Mouse (Mus musculus) ES-Bruce4 (cell line): ENCODE measurements around the gene Slc7a6. TPM values are rescaled to one million over a fixed set of nuclear protein-coding genes. Genes with fewer than 3 reads are reported as not detected.
A peak's percentile ranks its signal among the peaks of the same experiment; 100 is the strongest.

Experiments
- H3K27ac ChIP-seq: 2 replicates; pipeline ENCODE4 v1.5.1; 2012; ENCODE audit warnings: low read length, inconsistent platforms; ENCODE audit not compliant: insufficient read depth
- H3K27me3 ChIP-seq: 2 replicates; pipeline ENCODE4 v1.6.1; 2012; ENCODE audit warnings: mild to moderate bottlenecking, low read length, inconsistent platforms; ENCODE audit not compliant: control insufficient read depth, poor library complexity, insufficient read depth, severe bottlenecking
- H3K36me3 ChIP-seq: 2 replicates; pipeline ENCODE4 v1.6.1; 2012; ENCODE audit warnings: inconsistent platforms, mild to moderate bottlenecking, low read length, moderate library complexity; ENCODE audit not compliant: control insufficient read depth, poor library complexity, insufficient read depth, severe bottlenecking
- H3K4me1 ChIP-seq: one replicate; pipeline ENCODE4 v1.8.1; 2011; ENCODE audit warnings: low read length; ENCODE audit not compliant: control insufficient read depth, insufficient read depth
- H3K4me3 ChIP-seq: 2 replicates; pipeline ENCODE4 v1.5.1; 2011; ENCODE audit warnings: low read depth, mild to moderate bottlenecking, low read length
- H3K9ac ChIP-seq: 2 replicates; pipeline ENCODE4 v1.6.1; 2012; ENCODE audit warnings: low read depth, mild to moderate bottlenecking, inconsistent platforms; ENCODE audit not compliant: poor library complexity, severe bottlenecking
- H3K9me3 ChIP-seq: replicated peaks from 2 replicates; pipeline ENCODE4 v1.6.1; 2012; ENCODE audit warnings: mild to moderate bottlenecking, low read length, inconsistent platforms; ENCODE audit not compliant: control insufficient read depth, poor library complexity, insufficient read depth, severe bottlenecking
- CTCF ChIP-seq: IDR thresholded peaks from one replicate; pipeline ENCODE4 v1.8.1; 2011; ENCODE audit warnings: low read depth, low read length
- EP300 ChIP-seq: IDR thresholded peaks from 2 replicates; pipeline ENCODE4 v1.6.1; 2011; ENCODE audit warnings: low read depth, low read length; ENCODE audit not compliant: insufficient read depth
- POLR2A ChIP-seq: IDR thresholded peaks from one replicate; pipeline ENCODE4 v1.8.1; 2011; ENCODE audit warnings: low read length; ENCODE audit not compliant: insufficient read depth
- polyA plus RNA-seq: library from polyadenylated mRNA; stranded (reverse); fragments of >200 nt; gene quantifications from 2 replicates; pipeline ENCODE4 v1.2.4, GENCODE M21; 2011; ENCODE audit warnings: low read depth; ENCODE audit not compliant: missing spikeins, insufficient read depth, insufficient read length

Slc7a6 gene
- polyA plus RNA-seq, 1 experiment = 82.1 TPM

DNA sequence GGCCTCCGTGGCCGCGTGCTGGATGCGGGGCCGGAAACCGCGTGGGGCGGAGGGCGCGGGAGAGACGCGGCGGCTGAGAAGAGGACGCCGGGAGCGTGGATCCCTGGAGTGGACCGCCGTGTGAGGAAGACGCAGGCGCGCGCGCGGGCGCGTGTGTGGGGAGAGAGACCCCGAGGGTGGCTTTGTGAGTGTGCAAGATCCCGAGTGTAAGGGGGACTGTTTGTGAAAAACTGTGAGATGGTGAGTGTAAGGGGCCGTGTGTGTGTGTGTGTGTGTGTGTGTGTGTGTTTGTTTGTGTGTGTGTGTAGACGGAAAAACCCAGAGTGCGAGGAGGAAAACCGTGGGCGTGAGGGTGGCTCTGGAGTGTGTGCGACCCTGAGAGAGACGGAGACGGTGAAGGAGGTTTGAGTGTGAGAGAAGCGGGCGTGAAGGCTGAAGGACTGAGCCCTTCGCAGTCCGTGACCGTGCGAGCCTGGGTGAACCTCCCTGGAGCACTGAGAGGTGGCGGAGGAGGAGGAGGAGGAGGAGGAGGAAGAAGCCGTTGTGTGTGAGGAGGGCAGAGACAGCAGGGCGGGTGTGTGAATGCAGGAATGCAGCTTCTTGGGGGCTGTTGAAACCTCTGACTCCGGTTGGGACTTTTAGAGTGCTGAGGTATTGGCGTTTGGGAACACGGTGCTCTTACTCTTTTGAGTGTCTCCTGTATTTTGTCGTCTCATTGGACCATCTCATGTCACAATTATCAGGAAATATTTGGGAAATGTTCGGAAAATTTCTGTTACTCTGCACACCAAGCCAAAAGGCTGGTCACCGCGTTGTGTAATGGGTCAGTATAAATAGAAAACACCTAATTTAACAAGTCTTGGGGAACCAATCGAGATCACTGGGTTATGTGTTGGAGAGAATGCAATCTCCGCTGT is 618 bp downstream of the Slc7a6 start:
- Histone ChIP-seq H3K9ac (peak overlapping the region; percentile 84), H3K27me3 (0 out of 2 replicates have a peak, but pooled peaks cover 2% of the 10 kb centered on the region), H3K4me3 (peak overlapping the region; percentile 86), H3K36me3 (no peaks in the 10 kb centered on the region; the same call in 1 of the 2 replicates), H3K4me1 (peaks cover 2% of the 10 kb centered on the region), H3K9me3 (no peaks in the 10 kb centered on the region), H3K27ac (0 out of 2 replicates have a peak overlapping the region, but pooled peaks have one; percentile 7)
- no peak for TF ChIP-seq CTCF
- TF ChIP-seq EP300 = no peak
- no peak for TF ChIP-seq POLR2A

DNA sequence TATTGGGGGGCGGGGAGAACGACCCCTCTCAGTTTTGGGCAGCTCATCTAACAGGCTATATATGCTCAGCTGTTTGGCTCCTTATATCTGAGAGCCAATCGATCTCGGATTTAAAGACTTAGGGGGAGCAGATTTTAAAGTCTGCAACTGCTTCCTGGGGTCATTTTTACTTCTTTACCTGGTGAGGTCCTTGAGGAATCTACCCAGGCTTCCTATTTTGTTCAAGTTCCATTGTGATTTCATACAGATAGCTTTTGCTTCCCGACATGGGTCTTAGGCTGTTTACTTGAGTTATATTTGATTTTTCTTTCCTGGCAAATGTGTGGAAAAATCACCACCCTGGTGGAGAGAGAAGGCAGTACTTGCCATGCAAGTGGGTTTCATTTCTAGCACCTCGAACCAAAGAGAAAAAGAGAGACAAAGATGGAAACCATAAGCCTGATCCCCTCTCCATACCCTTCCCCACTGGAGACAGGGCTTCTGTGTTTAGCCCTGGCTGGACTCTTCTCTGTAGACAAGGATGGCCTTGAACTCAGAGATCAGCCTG is 1.4 kb downstream of the Slc7a6 start:
- TF ChIP-seq CTCF (no peak), POLR2A (no peak), EP300 (no peak)
- Histone ChIP-seq H3K9me3 (no peaks in the 10 kb centered on the region), H3K27me3 (0 out of 2 replicates have a peak, but pooled peaks cover 2% of the 10 kb centered on the region), H3K4me1 (peaks cover 2% of the 10 kb centered on the region), H3K9ac (peak overlapping the region; percentile 84), H3K36me3 (no peaks in the 10 kb centered on the region), H3K27ac (no peak overlapping the region), H3K4me3 (0 out of 2 replicates have a peak overlapping the region, but pooled peaks have one; percentile 20)

DNA sequence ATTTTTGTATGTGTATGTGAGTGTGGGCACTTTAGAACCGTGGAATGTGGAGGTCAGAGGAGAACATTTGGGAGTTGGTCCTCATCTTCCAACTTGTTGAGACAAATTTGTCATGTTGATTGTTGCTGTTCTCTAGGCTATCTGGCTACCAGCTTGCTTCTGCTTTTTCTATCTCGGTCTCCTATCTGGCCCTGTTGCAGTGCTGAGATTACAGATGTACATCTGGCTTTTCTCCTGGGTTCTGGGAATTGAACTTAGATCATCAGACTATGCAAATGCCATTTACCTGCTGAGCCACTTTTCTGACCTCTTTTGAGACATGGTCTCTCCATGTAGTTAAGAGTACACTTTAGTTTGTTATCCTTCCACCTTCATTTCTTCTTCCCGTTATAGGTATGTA is 4.9 kb downstream of the Slc7a6 start:
- Histone ChIP-seq H3K9me3 (no peaks in the 10 kb centered on the region), H3K36me3 (no peaks in the 10 kb centered on the region), H3K9ac (no peak overlapping the region), H3K27me3 (0 out of 2 replicates have a peak, but pooled peaks cover 2% of the 10 kb centered on the region), H3K4me3 (no peak overlapping the region), H3K27ac (no peak overlapping the region), H3K4me1 (peaks cover 2% of the 10 kb centered on the region)
- TF ChIP-seq EP300 = no peak
- TF ChIP-seq CTCF = no peak
- no peak for TF ChIP-seq POLR2A

DNA sequence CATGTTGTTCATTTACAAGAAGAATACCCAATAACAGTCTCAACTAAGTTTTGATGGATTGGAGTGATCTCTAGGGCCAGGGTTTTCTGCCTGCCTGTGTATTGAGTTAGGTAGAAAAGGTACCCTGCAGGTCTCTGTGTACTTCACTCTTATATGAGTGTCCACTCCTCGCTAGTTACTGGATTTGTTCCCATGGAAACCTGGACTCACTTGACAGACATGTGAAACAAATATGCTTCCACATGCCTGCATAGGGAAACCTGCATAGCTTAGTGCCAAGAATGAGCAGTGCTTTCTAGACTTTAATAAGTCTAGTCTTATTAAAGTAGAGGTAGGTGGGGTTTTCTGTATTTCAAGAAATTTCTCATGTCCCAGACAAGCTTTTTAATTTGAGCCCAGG is 8.2 kb downstream of the Slc7a6 start:
- H3K4me3 ChIP-seq = no peak overlapping the region
- TF ChIP-seq EP300 = no peak
- TF ChIP-seq POLR2A = no peak
- TF ChIP-seq CTCF = no peak
- H3K9ac ChIP-seq = no peak overlapping the region
- no peaks in the 10 kb centered on the region for H3K4me1 ChIP-seq
- peaks cover 6% of the 10 kb centered on the region for H3K36me3 ChIP-seq
- H3K9me3 ChIP-seq = no peaks in the 10 kb centered on the region
- H3K27me3 ChIP-seq = no peaks in the 10 kb centered on the region
- H3K27ac ChIP-seq = no peak overlapping the region

DNA sequence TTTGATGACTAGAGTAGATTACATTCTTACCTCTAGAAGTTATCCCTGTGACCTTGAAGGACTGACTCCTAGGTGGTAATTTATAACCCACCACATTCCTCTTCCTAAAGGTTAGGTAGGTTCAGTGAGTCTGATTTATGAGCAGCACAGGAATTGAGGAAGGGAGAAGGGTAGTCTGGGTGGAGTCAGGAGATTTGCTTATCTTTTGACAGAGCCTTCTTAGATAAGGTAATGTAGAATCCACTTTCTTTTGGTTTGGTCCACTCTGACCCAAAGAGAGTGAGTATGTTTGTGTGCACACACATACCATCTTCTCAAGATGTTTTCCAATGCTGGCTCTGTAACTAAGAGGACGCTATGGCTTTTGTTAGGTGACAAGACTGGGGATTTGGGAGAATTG is 8.9 kb downstream of the Slc7a6 start:
- H3K4me1 ChIP-seq = no peaks in the 10 kb centered on the region
- no peak overlapping the region for H3K27ac ChIP-seq
- H3K36me3 ChIP-seq = peaks cover 6% of the 10 kb centered on the region
- no peak for TF ChIP-seq EP300
- TF ChIP-seq POLR2A = no peak
- no peak for TF ChIP-seq CTCF
- H3K4me3 ChIP-seq = no peak overlapping the region
- no peak overlapping the region for H3K9ac ChIP-seq
- no peaks in the 10 kb centered on the region for H3K27me3 ChIP-seq
- H3K9me3 ChIP-seq = no peaks in the 10 kb centered on the region

DNA sequence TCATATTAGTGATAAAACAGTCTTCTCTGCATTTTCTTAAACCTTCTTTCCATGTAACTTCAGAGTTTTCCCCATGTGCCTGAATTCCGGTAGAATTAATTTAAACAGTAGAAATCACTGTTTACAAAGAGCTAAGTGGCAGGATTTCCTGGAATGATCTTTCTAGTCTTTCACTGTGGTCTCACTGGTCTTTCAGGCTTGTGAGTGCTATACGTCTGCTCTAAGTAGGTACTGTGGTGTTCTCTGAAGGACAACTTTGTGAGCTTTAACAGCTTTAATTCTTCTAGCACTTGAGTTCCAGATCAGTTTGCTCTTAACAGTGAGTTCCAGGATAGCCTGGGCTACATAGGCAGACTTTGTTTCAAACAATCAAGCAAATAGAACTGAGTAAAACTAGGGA is 9.8 kb downstream of the Slc7a6 start:
- H3K36me3 ChIP-seq = peaks cover 8% of the 10 kb centered on the region
- no peak overlapping the region for H3K9ac ChIP-seq
- H3K9me3 ChIP-seq = no peaks in the 10 kb centered on the region
- TF ChIP-seq EP300 = no peak
- TF ChIP-seq POLR2A = no peak
- no peak for TF ChIP-seq CTCF
- H3K27me3 ChIP-seq = no peaks in the 10 kb centered on the region
- H3K4me1 ChIP-seq = no peaks in the 10 kb centered on the region
- no peak overlapping the region for H3K27ac ChIP-seq
- no peak overlapping the region for H3K4me3 ChIP-seq
